Mouse (Mus musculus) lung, postnatal 0 days (tissue): ENCODE results near the gene Ago3.

Source experiments
- CTCF ChIP-seq: IDR thresholded peaks from 2 replicates; pipeline ENCODE4 v1.5.1; 2016; ENCODE audit warnings: antibody characterized with exemption, mild to moderate bottlenecking
- EP300 ChIP-seq: IDR thresholded peaks from 2 replicates; pipeline ENCODE4 v1.6.1; 2016; ENCODE audit warnings: antibody characterized with exemption, mild to moderate bottlenecking, control low read depth

DNA sequence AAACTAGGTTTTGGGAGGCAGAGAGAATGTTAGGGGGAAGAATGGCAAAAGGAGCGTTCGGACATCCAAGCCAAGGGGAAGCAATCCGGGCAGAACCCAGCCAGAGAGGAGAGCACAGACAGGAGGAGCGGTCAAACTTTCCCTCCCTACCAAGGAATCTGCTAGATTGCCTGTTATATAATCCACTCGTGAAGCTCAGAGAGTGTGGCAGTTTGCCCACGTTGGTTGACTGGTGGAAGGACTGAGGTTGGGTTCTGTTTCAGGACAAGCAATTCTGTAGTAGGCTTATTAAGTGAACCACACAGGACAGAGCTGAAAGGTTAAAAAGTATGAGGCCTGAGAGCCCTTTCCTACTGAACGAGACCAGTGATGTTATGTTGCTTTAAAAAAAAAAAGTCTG is 17.8 kb upstream of the Ago3 start:
- TF ChIP-seq CTCF (no peak), EP300 (no peak)
